Mouse (Mus musculus) kidney, embryonic 16.5 days (tissue): ENCODE data around the gene Rnd1. TPM values are rescaled to one million over a fixed set of nuclear protein-coding genes. Genes with fewer than 3 reads are reported as not detected.

ENCODE experiments used
- ATAC-seq: fragments of 200-750 bp; cut with Nextera tagmentation; 2 replicates; pipeline ENCODE4 v1.8.0; 2017; ENCODE audit warnings: moderate TSS enrichment; ENCODE audit not compliant: low FRiP score, low TSS enrichment
- H3K27ac ChIP-seq: fragments of 300-500 bp; sonication (generic); 2 replicates; pipeline ENCODE4 v1.5.1; 2014; ENCODE audit warnings: low read length
- H3K27me3 ChIP-seq: fragments of 300-500 bp; sonication (generic); 2 replicates; pipeline ENCODE4 v1.6.1; 2014; ENCODE audit warnings: low read length, control low read depth, mixed read lengths; ENCODE audit not compliant: insufficient read depth
- H3K36me3 ChIP-seq: fragments of 300-500 bp; sonication (generic); 2 replicates; pipeline ENCODE4 v1.6.1; 2014; ENCODE audit warnings: low read length, control low read depth, mixed read lengths; ENCODE audit not compliant: insufficient read depth
- H3K4me1 ChIP-seq: fragments of 300-500 bp; sonication (generic); 2 replicates; pipeline ENCODE4 v1.6.1; 2014; ENCODE audit warnings: low read length, control low read depth, mixed read lengths; ENCODE audit not compliant: insufficient read depth
- H3K4me2 ChIP-seq: fragments of 300-500 bp; sonication (generic); replicated peaks from 2 replicates; pipeline ENCODE4 v1.6.1; 2014; ENCODE audit warnings: low read depth, low read length
- H3K4me3 ChIP-seq: fragments of 300-500 bp; sonication (generic); 2 replicates; pipeline ENCODE4 v1.5.1; 2014; ENCODE audit warnings: mild to moderate bottlenecking, low read length
- H3K9ac ChIP-seq: fragments of 300-500 bp; sonication (generic); replicated peaks from 2 replicates; pipeline ENCODE4 v1.6.1; 2014; ENCODE audit warnings: low read length
- H3K9me3 ChIP-seq: fragments of 300-500 bp; sonication (generic); 2 replicates; pipeline ENCODE4 v1.6.1; 2016; ENCODE audit warnings: low read length, control low read depth
- WGBS: fragments of 180-500 bp; shearing (Covaris S2); extraction: QIAGEN DNeasy Blood & Tissue Kit; methylation state at CpG from one replicate; pipeline ENCODE4 v1.1.7; 2014; 5-methylcytosine and 5-hydroxymethylcytosine counted together
- polyA plus RNA-seq: library from polyadenylated mRNA; unstranded; fragments of >200 nt; fragmentation: Nextera tagmentation; extraction: Ambion mirVana; gene quantifications from 2 replicates; pipeline ENCODE4 v1.2.1, GENCODE M21; 2015

The Rnd1 gene
- polyA plus RNA-seq, 1 experiment from 2014 or later: 0.75 TPM

GRCm38 (mm10) chr15:98664042-98664907, 13.0 kb downstream of the Rnd1 start:
- H3K9ac ChIP-seq: no peak overlapping the region
- WGBS: 77% methylated on average over 11 of the region's 11 CpGs
- H3K27me3 ChIP-seq: no peaks in the 10 kb centered on the region
- no peak overlapping the region for H3K4me3 ChIP-seq
- peaks cover 10% of the 10 kb centered on the region; the same call in 1 of the 2 replicates for H3K4me1 ChIP-seq
- no peak overlapping the region for H3K27ac ChIP-seq
- no peak overlapping the region for H3K4me2 ChIP-seq
- no peak for ATAC-seq
- H3K36me3 ChIP-seq: 0 out of 2 replicates have a peak, but pooled peaks cover 3% of the 10 kb centered on the region
- no peaks in the 10 kb centered on the region for H3K9me3 ChIP-seq

GRCm38 (mm10) chr15:98662567-98663545, 14.4 kb downstream of the Rnd1 start, which contains the start of gene Ddx23:
Ddx23 (minus strand) TSS chr15:98662894.
- H3K27ac ChIP-seq: peak within 1 kb of the TSS; percentile 93
- ATAC-seq: peak; percentile 97
- H3K4me3 ChIP-seq: peak within 1 kb of the TSS; percentile 87
- no peaks in the 10 kb centered on the region for H3K9me3 ChIP-seq
- no peaks in the 10 kb centered on the region for H3K27me3 ChIP-seq
- H3K4me2 ChIP-seq: peak within 1 kb of the TSS; percentile 87
- H3K4me1 ChIP-seq: peaks cover 10% of the 10 kb centered on the region; the same call in 1 of the 2 replicates
- peaks cover 13% of the 10 kb centered on the region for H3K36me3 ChIP-seq
- 4% methylated on average over 47 of the region's 48 CpGs for WGBS
- H3K9ac ChIP-seq: peak within 1 kb of the TSS; percentile 97

DNA sequence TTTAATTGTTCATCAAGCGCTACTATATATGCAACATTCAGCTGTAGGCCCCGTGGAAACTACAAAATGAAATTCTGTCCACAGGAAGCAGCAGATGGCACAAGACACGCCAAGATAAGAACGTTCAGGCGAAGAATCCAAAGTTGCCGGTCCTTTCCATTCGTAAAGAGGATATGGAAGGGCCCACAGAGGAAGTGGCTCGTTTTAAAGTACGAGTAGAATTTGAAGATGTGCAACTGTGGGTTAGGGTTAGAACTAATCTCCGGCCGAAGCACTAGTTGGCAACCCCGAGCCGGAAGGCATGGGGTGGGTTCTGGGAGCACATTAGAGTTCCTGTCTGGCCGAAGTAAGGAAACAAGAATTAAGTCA, 15.1 kb downstream of the Rnd1 start:
- Histone ChIP-seq H3K9ac (peak overlapping the region; percentile 97), H3K9me3 (no peaks in the 10 kb centered on the region), H3K27me3 (no peaks in the 10 kb centered on the region), H3K36me3 (peaks cover 20% of the 10 kb centered on the region), H3K4me2 (peak overlapping the region; percentile 87), H3K4me3 (peak overlapping the region; percentile 87), H3K27ac (peak overlapping the region; percentile 93), H3K4me1 (peaks cover 10% of the 10 kb centered on the region; the same call in 1 of the 2 replicates)
- ATAC-seq: no peak
- under 1% methylated on average over 14 of the region's 14 CpGs for WGBS

- Histone ChIP-seq H3K4me1 (peaks cover 10% of the 10 kb centered on the region; the same call in 1 of the 2 replicates), H3K27me3 (no peaks in the 10 kb centered on the region), H3K9me3 (no peaks in the 10 kb centered on the region), H3K4me3 (no peak overlapping the region), H3K36me3 (peaks cover 67% of the 10 kb centered on the region), H3K27ac (no peak overlapping the region), H3K9ac (no peak overlapping the region), H3K4me2 (no peak overlapping the region)
- 83% methylated on average over 15 of the region's 15 CpGs for WGBS
- no peak for ATAC-seq
These were observed 20.1 kb downstream of the Rnd1 start for GRCm38 (mm10) chr15:98656982-98657751.

DNA sequence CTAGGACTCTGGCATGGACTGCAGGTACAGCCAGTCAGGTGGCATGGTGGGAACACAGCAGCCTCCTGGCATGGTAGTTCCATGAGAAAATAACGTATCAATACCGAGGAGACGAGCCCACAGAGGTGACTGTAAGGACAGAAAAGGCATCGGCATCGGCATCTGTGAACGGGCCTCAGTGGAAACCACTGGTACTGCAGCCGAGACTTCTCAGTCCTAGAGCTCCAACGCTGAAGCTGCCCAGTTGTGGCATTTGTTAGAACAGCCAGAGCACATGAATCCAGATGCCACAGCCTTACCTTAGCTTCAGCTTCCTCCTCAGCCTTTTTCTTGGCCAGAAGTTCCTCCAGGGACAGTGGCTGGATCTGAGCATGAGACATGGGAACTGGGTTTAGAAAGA, 25.1 kb downstream of the Rnd1 start:
- Histone ChIP-seq H3K27ac (no peak overlapping the region), H3K4me3 (no peak overlapping the region), H3K4me2 (no peak overlapping the region), H3K36me3 (peaks cover 97% of the 10 kb centered on the region), H3K4me1 (no peaks in the 10 kb centered on the region), H3K9me3 (no peaks in the 10 kb centered on the region), H3K9ac (no peak overlapping the region), H3K27me3 (no peaks in the 10 kb centered on the region)
- 94% methylated on average over 8 of the region's 8 CpGs for WGBS
- ATAC-seq: no peak

DNA sequence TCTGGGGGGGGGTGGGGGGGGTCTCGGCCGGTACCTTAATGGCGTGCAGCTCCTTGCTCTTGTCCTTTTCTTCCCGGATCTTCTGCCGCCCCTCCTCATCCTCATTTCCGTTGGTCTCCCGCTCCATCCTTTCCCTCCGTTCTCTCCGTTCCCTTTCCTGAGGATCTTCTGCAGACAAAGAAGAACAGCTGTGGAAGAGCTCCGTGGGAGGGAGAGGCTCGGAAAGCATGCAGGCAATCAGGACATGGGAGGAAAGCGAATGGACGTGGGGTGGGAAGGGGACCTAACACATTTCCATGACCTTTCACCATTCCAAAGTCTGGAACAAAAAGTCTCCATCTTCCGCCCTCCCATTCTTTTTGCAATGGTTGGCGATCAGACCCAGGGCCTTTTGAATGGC, 25.8 kb downstream of the Rnd1 start:
- no peaks in the 10 kb centered on the region for H3K4me1 ChIP-seq
- ATAC-seq: no peak
- peaks cover 97% of the 10 kb centered on the region for H3K36me3 ChIP-seq
- H3K9me3 ChIP-seq: no peaks in the 10 kb centered on the region
- no peak overlapping the region for H3K4me3 ChIP-seq
- H3K4me2 ChIP-seq: no peak overlapping the region
- H3K27ac ChIP-seq: no peak overlapping the region
- no peak overlapping the region for H3K9ac ChIP-seq
- 84% methylated on average over 15 of the region's 15 CpGs for WGBS
- no peaks in the 10 kb centered on the region for H3K27me3 ChIP-seq

GRCm38 (mm10) chr15:98648071-98648470, 29.2 kb downstream of the Rnd1 start:
- no peak for ATAC-seq
- H3K9ac ChIP-seq: no peak overlapping the region

DNA sequence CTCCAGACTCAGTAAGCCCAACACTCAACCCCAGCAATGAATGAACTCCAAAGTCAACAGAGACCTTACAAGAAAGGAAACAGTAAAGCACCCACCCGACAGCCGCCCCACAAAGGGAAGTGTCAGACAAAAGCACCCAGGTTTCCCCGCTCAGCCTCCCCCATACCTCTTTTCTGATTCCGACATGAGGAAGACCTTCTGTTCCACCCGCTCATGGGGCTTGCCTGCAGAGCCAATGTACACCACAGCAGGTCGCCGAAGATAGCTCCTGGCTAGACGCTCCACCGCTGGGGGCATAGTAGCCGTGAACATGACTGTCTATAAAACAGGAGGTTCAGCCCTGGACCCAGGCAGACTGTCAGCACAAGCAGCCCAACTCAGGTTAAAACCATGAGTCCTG, 30.0 kb downstream of the Rnd1 start:
- Histone ChIP-seq H3K36me3 (peaks cover 97% of the 10 kb centered on the region), H3K4me3 (no peak overlapping the region), H3K27me3 (no peaks in the 10 kb centered on the region), H3K4me2 (no peak overlapping the region), H3K27ac (no peak overlapping the region), H3K9ac (no peak overlapping the region), H3K9me3 (no peaks in the 10 kb centered on the region), H3K4me1 (no peaks in the 10 kb centered on the region)
- 88% methylated on average over 10 of the region's 10 CpGs for WGBS
- ATAC-seq: no peak

More at GRCm38 (mm10) chr15:98648071-98648470, 29.2 kb downstream of the Rnd1 start:
- H3K4me1 ChIP-seq: no peaks in the 10 kb centered on the region
- no peaks in the 10 kb centered on the region for H3K27me3 ChIP-seq
- H3K4me3 ChIP-seq: no peak overlapping the region
- no peaks in the 10 kb centered on the region for H3K9me3 ChIP-seq
- peaks cover 97% of the 10 kb centered on the region for H3K36me3 ChIP-seq
- H3K4me2 ChIP-seq: no peak overlapping the region
- H3K27ac ChIP-seq: no peak overlapping the region
- 93% methylated on average over 3 of the region's 3 CpGs for WGBS

GRCm38 (mm10) chr15:98646737-98647136, 30.5 kb downstream of the Rnd1 start:
- Histone ChIP-seq H3K36me3 (peaks cover 97% of the 10 kb centered on the region), H3K9ac (no peak overlapping the region), H3K4me2 (no peak overlapping the region), H3K27me3 (no peaks in the 10 kb centered on the region), H3K9me3 (no peaks in the 10 kb centered on the region), H3K4me3 (no peak overlapping the region), H3K27ac (no peak overlapping the region), H3K4me1 (no peaks in the 10 kb centered on the region)
- WGBS: 80% methylated on average over 8 of the region's 8 CpGs
- ATAC-seq: no peak
